Mouse (Mus musculus): ENCODE results near the gene Snx30.

GRCm38 (mm10) chr4:59892731-59893130 lies 87.1 kb downstream of the Snx30 start:
- TF ChIP-seq CTCF (conservative IDR thresholded peaks at IDR 0.05; ENCODE audit: low read length): no peak
- TF ChIP-seq NANOG (IDR thresholded peaks at IDR 0.05; ENCODE audit: borderline replicate concordance, low read length): no peak
- no peak for TF ChIP-seq POU5F1 (IDR thresholded peaks at IDR 0.05; ENCODE audit: borderline replicate concordance, low read length)

All from E14TG2a.4 (cell line).